Mouse (Mus musculus) forebrain, embryonic 14.5 days (tissue): ENCODE results near the gene 9330182L06Rik. TPM values are rescaled to one million over a fixed set of nuclear protein-coding genes. Genes with fewer than 3 reads are reported as not detected.

Experiments
- ATAC-seq: fragments of 200-750 bp; cut with Nextera tagmentation; 2 replicates; pipeline ENCODE4 v1.8.0; 2017; ENCODE audit warnings: mild to moderate bottlenecking, moderate library complexity
- DNase-seq: peaks from one replicate; pipeline ENCODE4 v3.0.0-alpha.2; 2015; ENCODE audit warnings: low spot score
- H3K27ac ChIP-seq: fragments of 300-500 bp; sonication (generic); 2 replicates; pipeline ENCODE4 v1.5.1; 2014; ENCODE audit warnings: low read depth, mild to moderate bottlenecking, control low read depth, low read length, moderate library complexity
- H3K27me3 ChIP-seq: fragments of 300-500 bp; sonication (generic); replicated peaks from 2 replicates; pipeline ENCODE4 v1.6.1; 2014; ENCODE audit warnings: low read length, control low read depth, mixed read lengths; ENCODE audit not compliant: control insufficient read depth, insufficient read depth
- H3K36me3 ChIP-seq: fragments of 300-500 bp; sonication (generic); 2 replicates; pipeline ENCODE4 v1.6.1; 2014; ENCODE audit warnings: low read length, control low read depth; ENCODE audit not compliant: control insufficient read depth, insufficient read depth
- H3K4me1 ChIP-seq: fragments of 300-500 bp; sonication (generic); 2 replicates; pipeline ENCODE4 v1.6.1; 2014; ENCODE audit warnings: antibody characterized with exemption, low read length, control low read depth; ENCODE audit not compliant: control insufficient read depth, insufficient read depth
- H3K4me2 ChIP-seq: fragments of 300-500 bp; sonication (generic); 2 replicates; pipeline ENCODE4 v1.6.1; 2014; ENCODE audit warnings: mild to moderate bottlenecking, control low read depth, low read length
- H3K4me3 ChIP-seq: fragments of 300-500 bp; sonication (generic); 2 replicates; pipeline ENCODE4 v1.5.1; 2014; ENCODE audit warnings: low read depth, low read length, control low read depth
- H3K9ac ChIP-seq: fragments of 300-500 bp; sonication (generic); 2 replicates; pipeline ENCODE4 v1.6.1; 2014; ENCODE audit warnings: mild to moderate bottlenecking, low read length, control low read depth, moderate library complexity
- H3K9me3 ChIP-seq: fragments of 300-500 bp; sonication (generic); replicated peaks from 2 replicates; pipeline ENCODE4 v1.6.1; 2016; ENCODE audit warnings: low read length, control low read depth, mixed read lengths; ENCODE audit not compliant: control insufficient read depth
- WGBS: fragments of 180-500 bp; shearing (Covaris S2); extraction: QIAGEN DNeasy Blood & Tissue Kit; methylation state at CpG from one replicate; pipeline ENCODE4 v1.1.7; 2014; 5-methylcytosine and 5-hydroxymethylcytosine counted together
- polyA plus RNA-seq: library from polyadenylated mRNA; unstranded; fragments of >200 nt; fragmentation: Nextera tagmentation; extraction: Ambion mirVana; gene quantifications from 2 replicates; pipeline ENCODE4 v1.2.1, GENCODE M21; 2014

9330182L06Rik gene
- polyA plus RNA-seq, 1 experiment from 2014 or later = 7.7 TPM

DNA sequence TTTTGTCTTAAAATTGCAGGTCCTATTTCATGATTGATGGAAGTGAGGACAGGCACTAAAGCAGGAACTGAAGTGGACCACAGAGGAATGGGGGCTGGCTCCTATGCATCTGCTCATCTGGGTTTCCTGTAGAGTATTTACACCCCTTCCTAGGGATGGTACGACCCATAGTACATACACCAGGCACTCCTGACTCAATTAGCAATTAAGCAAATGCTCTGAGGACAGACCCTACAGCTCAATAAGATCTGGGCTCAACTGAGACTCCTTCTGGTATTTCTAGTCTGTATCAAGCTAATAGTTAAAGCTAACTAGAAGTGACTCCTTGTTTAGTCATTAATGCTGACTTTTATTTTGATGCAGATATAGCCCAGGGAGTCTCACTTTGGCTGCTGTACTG, 60.9 kb downstream of the 9330182L06Rik start:
- WGBS = 48% methylated on average over 1 of the region's 1 CpGs
- no peak for ATAC-seq

DNA sequence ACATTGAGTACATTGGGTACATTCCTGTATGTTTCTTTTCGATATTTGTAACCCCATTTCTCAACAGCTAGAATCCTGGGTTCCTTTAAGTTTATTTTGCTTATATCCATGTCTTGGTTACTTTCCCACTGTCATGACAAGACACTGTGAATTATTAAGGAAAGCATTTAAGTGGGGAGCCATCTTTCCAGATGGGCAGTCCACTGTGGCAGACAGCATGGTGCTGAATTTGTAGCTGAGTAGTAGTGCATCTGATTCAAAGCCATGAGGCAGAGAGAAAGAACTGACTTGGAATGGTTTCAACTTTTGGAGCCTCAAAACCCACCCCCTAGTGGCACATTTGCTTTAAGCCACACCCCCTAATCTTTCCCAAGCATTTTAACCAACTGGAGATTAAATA, 61.6 kb downstream of the 9330182L06Rik start:
- DNase-seq = no peak
- no peak for ATAC-seq
- no peaks in the 10 kb centered on the region for H3K27me3 ChIP-seq
- H3K36me3 ChIP-seq = no peaks in the 10 kb centered on the region
- no peaks in the 10 kb centered on the region for H3K4me1 ChIP-seq
- no peak overlapping the region for H3K9ac ChIP-seq
- H3K27ac ChIP-seq = no peak overlapping the region
- no peak overlapping the region for H3K4me2 ChIP-seq
- no peak overlapping the region for H3K4me3 ChIP-seq
- WGBS = 95% methylated on average over 1 of the region's 1 CpGs
- no peaks in the 10 kb centered on the region for H3K9me3 ChIP-seq

More for the DNA sequence above, 60.9 kb downstream of the 9330182L06Rik start:
- no peak overlapping the region for H3K27ac ChIP-seq
- H3K4me3 ChIP-seq = no peak overlapping the region
- no peaks in the 10 kb centered on the region for H3K4me1 ChIP-seq
- no peaks in the 10 kb centered on the region for H3K27me3 ChIP-seq
- no peak overlapping the region for H3K9ac ChIP-seq
- DNase-seq = no peak
- H3K9me3 ChIP-seq = no peaks in the 10 kb centered on the region
- H3K36me3 ChIP-seq = no peaks in the 10 kb centered on the region
- H3K4me2 ChIP-seq = no peak overlapping the region

GRCm38 (mm10) chr5:9338756-9339510, 73.0 kb downstream of the 9330182L06Rik start:
- WGBS = 17% methylated on average over 7 of the region's 7 CpGs
- Histone ChIP-seq H3K9ac (no peak overlapping the region), H3K27me3 (no peaks in the 10 kb centered on the region), H3K4me1 (peaks cover 11% of the 10 kb centered on the region), H3K4me3 (no peak overlapping the region), H3K36me3 (no peaks in the 10 kb centered on the region), H3K4me2 (peak overlapping the region; percentile 24; the same call in 1 of the 2 replicates), H3K9me3 (no peaks in the 10 kb centered on the region), H3K27ac (peak overlapping the region; percentile 16)
- peak; percentile 80 for ATAC-seq
- peak; percentile 51 for DNase-seq

- Histone ChIP-seq H3K9ac (no peak overlapping the region), H3K36me3 (no peaks in the 10 kb centered on the region), H3K9me3 (no peaks in the 10 kb centered on the region), H3K4me1 (peaks cover 11% of the 10 kb centered on the region), H3K27me3 (no peaks in the 10 kb centered on the region), H3K27ac (peak overlapping the region; percentile 16), H3K4me2 (peak overlapping the region; percentile 24; the same call in 1 of the 2 replicates), H3K4me3 (no peak overlapping the region)
- ATAC-seq = peak; percentile 78
- 26% methylated on average over 8 of the region's 8 CpGs for WGBS
- DNase-seq = peak; percentile 59
Observed at GRCm38 (mm10) chr5:9339511-9340173, 73.7 kb downstream of the 9330182L06Rik start.

DNA sequence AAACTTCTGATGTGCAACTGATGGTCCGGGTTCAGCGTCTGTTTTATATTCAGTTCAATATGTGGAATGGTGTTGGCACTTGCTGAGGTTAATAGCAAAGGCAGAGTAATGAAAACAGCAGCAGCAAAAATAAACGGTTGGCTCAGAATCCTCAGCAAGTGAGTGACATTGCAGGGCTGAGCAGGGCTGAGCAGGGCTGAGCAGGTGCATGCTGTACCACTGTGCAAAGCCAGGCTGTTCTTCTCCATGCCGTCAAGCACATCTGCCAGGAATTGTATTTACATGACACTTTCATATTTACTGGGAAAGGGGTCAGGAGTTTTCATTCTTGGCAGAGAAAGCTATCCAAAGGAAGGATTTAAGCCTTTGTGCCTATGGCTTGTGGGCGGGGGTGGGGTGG, 78.7 kb downstream of the 9330182L06Rik start:
- Histone ChIP-seq H3K4me3 (no peak overlapping the region), H3K36me3 (no peaks in the 10 kb centered on the region), H3K9ac (no peak overlapping the region), H3K27ac (no peak overlapping the region), H3K4me1 (peaks cover 7% of the 10 kb centered on the region), H3K27me3 (no peaks in the 10 kb centered on the region), H3K4me2 (no peak overlapping the region), H3K9me3 (no peaks in the 10 kb centered on the region)
- peak; percentile 87 for ATAC-seq
- 45% methylated on average over 5 of the region's 5 CpGs for WGBS
- DNase-seq = peak; percentile 55

DNA sequence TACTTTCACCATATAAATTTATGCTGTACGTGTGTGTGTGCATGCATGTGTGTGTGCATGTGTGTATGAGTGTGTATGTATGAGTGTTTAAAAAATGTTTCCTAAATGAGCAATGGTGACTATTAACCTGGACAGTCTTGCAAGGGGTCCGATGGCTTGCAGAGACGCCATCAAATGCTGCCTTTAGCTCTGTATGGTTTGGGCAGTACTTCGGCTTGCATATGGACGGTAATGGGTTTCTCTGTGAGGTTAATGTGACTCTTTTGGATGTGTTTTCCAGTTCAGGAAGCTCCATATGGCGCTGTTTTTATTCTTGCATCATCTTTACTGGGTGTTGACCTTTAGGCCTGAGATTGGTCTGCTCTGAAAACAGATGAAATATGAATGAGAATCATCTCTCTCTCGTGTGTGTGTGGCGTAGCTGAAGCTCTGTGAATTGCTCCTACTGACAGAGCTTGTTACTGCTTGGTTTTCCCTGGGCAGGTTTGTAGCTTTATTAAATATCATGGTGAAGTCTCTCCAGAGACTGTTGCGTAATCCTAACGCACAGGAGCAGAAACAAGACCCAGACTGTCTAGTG, 79.2 kb downstream of the 9330182L06Rik start:
- Histone ChIP-seq H3K36me3 (no peaks in the 10 kb centered on the region), H3K9ac (no peak overlapping the region), H3K4me2 (no peak overlapping the region), H3K27me3 (no peaks in the 10 kb centered on the region), H3K9me3 (no peaks in the 10 kb centered on the region), H3K4me3 (no peak overlapping the region), H3K27ac (peak overlapping the region; percentile 16; the same call in 1 of the 2 replicates), H3K4me1 (peaks cover 6% of the 10 kb centered on the region; the same call in 1 of the 2 replicates)
- ATAC-seq (peak; percentile 57), DNase-seq (no peak)
- 77% methylated on average over 10 of the region's 10 CpGs for WGBS

DNA sequence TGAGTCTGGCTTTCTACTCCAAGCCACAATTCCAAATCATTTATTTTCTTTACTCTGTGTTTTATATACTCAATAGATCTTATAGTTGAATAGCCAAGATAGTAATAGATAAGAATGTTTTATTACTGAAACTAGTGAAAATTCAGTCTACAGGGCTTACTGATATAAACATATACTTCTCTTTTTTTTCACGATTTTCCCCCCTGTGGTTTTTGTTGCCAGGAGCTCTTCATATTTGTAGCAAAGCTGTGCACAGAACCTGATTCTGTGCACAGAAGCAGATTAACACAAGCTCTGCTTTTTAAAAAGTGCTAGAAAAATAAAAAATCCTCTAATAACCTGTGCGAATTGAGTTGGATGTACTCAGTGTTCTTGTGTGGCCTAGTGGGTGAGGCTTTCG, 79.7 kb downstream of the 9330182L06Rik start:
- ATAC-seq = no peak
- no peak overlapping the region; the same call in 1 of the 2 replicates for H3K27ac ChIP-seq
- WGBS = 85% methylated on average over 3 of the region's 3 CpGs
- H3K4me1 ChIP-seq = peaks cover 6% of the 10 kb centered on the region; the same call in 1 of the 2 replicates
- H3K9ac ChIP-seq = no peak overlapping the region
- H3K27me3 ChIP-seq = no peaks in the 10 kb centered on the region
- H3K9me3 ChIP-seq = no peaks in the 10 kb centered on the region
- H3K4me3 ChIP-seq = no peak overlapping the region
- H3K4me2 ChIP-seq = no peak overlapping the region
- no peak for DNase-seq
- H3K36me3 ChIP-seq = no peaks in the 10 kb centered on the region

GRCm38 (mm10) chr5:9346510-9346909, 80.6 kb downstream of the 9330182L06Rik start:
- Histone ChIP-seq H3K27me3 (no peaks in the 10 kb centered on the region), H3K27ac (no peak overlapping the region), H3K36me3 (no peaks in the 10 kb centered on the region), H3K4me3 (no peak overlapping the region), H3K4me1 (peaks cover 6% of the 10 kb centered on the region; the same call in 1 of the 2 replicates), H3K9me3 (no peaks in the 10 kb centered on the region), H3K4me2 (no peak overlapping the region), H3K9ac (no peak overlapping the region)
- WGBS = 51% methylated on average over 4 of the region's 4 CpGs
- ATAC-seq (0 out of 2 replicates have a peak, but pooled peaks have one; percentile 6), DNase-seq (peak; percentile 37)
